Mouse (Mus musculus) embryonic fibroblast, embryonic 13.5 days (primary cell): ENCODE data around the gene Fam205a2. TPM values are rescaled to one million over a fixed set of nuclear protein-coding genes. Genes with fewer than 3 reads are reported as not detected.
"Not testable (repeated sequence)": the region's sequence is repeated elsewhere in the genome, so short reads cannot be mapped to it uniquely, and the experiment has no call there.

Experiments
- H3K27ac ChIP-seq: 2 replicates; pipeline ENCODE4 v1.5.1; 2012; ENCODE audit warnings: low read length, control low read depth, inconsistent platforms; ENCODE audit not compliant: insufficient read depth
- H3K4me1 ChIP-seq: 2 replicates; pipeline ENCODE4 v1.6.1; 2011; ENCODE audit warnings: low read length; ENCODE audit not compliant: control insufficient read depth, insufficient read depth
- H3K4me3 ChIP-seq: 2 replicates; pipeline ENCODE4 v1.5.1; 2011; ENCODE audit warnings: mild to moderate bottlenecking, control low read depth, low read length; ENCODE audit not compliant: insufficient read depth
- polyA plus RNA-seq: library from polyadenylated mRNA; stranded (reverse); fragments of >200 nt; gene quantifications from 2 replicates; pipeline ENCODE4 v1.2.4, GENCODE M21; 2011; ENCODE audit warnings: low read depth; ENCODE audit not compliant: missing spikeins, insufficient read length

Gene Fam205a2
- not detected in 2 replicates for polyA plus RNA-seq

DNA sequence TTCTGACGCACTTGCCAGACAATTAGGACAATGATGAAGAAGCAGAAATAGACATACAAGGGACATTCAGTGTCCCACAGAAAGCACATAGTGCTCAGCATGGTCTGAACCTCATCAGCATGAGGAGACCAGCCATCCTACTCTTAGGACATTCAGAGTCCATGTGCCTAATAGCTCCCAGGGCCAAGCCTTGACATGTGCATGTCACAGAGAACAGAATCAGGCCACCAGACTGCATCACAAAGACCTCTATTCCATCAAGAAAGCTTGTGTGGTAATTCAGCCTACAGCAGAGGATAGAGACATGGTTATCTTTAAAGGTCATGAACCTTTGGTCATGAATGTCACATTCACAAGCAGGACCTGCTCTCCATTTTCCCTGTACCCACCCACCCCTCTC is at the start of gene Fam205a2:
Gene Fam205a2 (minus strand): TSS at position 101 of the 400 bp plus-strand sequence.
- H3K4me3 ChIP-seq, H3K27ac ChIP-seq, H3K4me1 ChIP-seq: not testable (repeated sequence)

Other genes with a start within 250 kb of the Fam205a2 start
- gene Gm21953, start 233.9 kb downstream of the Fam205a2 start, polyA plus RNA-seq = not detected in 2 replicates
- gene Fam205a3, start 209.8 kb downstream of the Fam205a2 start, polyA plus RNA-seq = not detected in 2 replicates
- gene Gm21586, start 88.8 kb downstream of the Fam205a2 start, polyA plus RNA-seq = not detected in 2 replicates
- 0.19 TPM in 1 of 2 replicates, not detected in the other for gene Gm2163, start 61.4 kb downstream of the Fam205a2 start, polyA plus RNA-seq
- gene Gm10591, start 84.0 kb upstream of the Fam205a2 start, polyA plus RNA-seq = not detected in 2 replicates
- gene Gm2564, start 101.5 kb upstream of the Fam205a2 start, polyA plus RNA-seq = not detected in 2 replicates
- not detected in 2 replicates for gene Ccl27b, start 127.1 kb upstream of the Fam205a2 start, polyA plus RNA-seq
- gene Il11ra2, start 133.7 kb upstream of the Fam205a2 start, polyA plus RNA-seq = not detected in 2 replicates
- not detected in 2 replicates for gene 4930578G10Rik, start 207.4 kb upstream of the Fam205a2 start, polyA plus RNA-seq
- not detected in 2 replicates for gene Ccl19, start 228.4 kb upstream of the Fam205a2 start, polyA plus RNA-seq
- gene Ccl21a, start 245.8 kb upstream of the Fam205a2 start, polyA plus RNA-seq = not detected in 2 replicates